9 mouse cellular contexts compared by ENCODE assay signal in the genomic region with DNA sequence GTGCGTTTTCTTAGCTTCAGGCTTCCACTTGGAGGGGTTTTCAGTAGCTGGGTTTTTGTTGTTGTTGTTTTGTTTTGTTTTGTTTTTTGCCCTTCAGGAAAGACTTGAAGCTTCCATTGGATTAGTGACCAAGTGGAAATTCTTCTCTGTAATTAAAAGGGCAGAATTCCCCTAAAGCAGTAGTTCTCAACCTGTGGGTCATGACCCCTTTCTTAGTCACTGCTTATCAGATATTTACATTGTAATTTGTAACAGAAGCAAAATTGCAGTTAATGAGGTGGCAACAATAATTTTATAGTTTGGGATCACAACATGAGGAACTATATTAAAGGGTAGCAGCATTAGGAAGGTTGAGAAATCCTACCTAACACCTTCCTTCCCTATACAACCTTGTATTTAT. TPM values are rescaled to one million over a fixed set of nuclear protein-coding genes. Genes with fewer than 3 reads are reported as not detected.
DNase-seq lines count a peak whose midpoint lies in the region; ATAC-seq and TF ChIP-seq lines count a peak whose summit lies in the region.
"Had no signal": no experiment of that assay in that cellular context is flagged by ENCODE, and none has a peak within 500 bp of the region (broad histone marks: within the 10 kb centered on the region; RNA-seq: fewer than 3 reads in every experiment).

No protein-coding gene starts in this region.

- peak overlapping the region; percentile 99 for H3K27ac ChIP-seq in heart, embryonic 12.5 days (ENCODE audit: poor library complexity, severe bottlenecking)
- no peak overlapping the region for H3K27ac ChIP-seq in ES-E14 (ENCODE audit: insufficient read depth, low read depth, low read length, poor library complexity, severe bottlenecking)
- H3K27ac ChIP-seq in hindbrain, embryonic 10.5 days, result peak overlapping the region; percentile 98
- peak overlapping the region; percentile 100 for H3K27ac ChIP-seq in liver, postnatal 0 days (ENCODE audit: low read depth)

- TF ChIP-seq EP300 in liver, postnatal 0 days (IDR thresholded peaks at IDR 0.05; ENCODE audit: low read depth), result no peak

- ATAC-seq in heart, embryonic 12.5 days (ENCODE audit: insufficient number of reproducible peaks, low FRiP score), result no peak
- no peak for ATAC-seq in liver, postnatal 0 days

- no peak for TF ChIP-seq CTCF in liver, postnatal 0 days (IDR thresholded peaks at IDR 0.05; ENCODE audit: low read depth)

- in situ Hi-C loops in ES-E14 (cut with MboI; ENCODE audit: low sequenced_read_pairs in 2 of 2, unreplicated experiment in 2 of 2), result no loop called here

- H3K4me3 ChIP-seq in heart, embryonic 12.5 days, result peak overlapping the region; percentile 84
- peak overlapping the region; percentile 84 to 85 for H3K4me3 ChIP-seq in ES-E14 (ENCODE audit: insufficient read depth in 1 of 2, low read depth in 1 of 2, low read length in 2 of 2, poor library complexity in 1 of 2, severe bottlenecking in 1 of 2)
- peak overlapping the region; percentile 95 for H3K4me3 ChIP-seq in hindbrain, embryonic 10.5 days
- peak overlapping the region; percentile 96 for H3K4me3 ChIP-seq in liver, postnatal 0 days (ENCODE audit: low read depth, low read length)

- H3K36me3 ChIP-seq in heart, embryonic 12.5 days, result no peaks in the 10 kb centered on the region; the same call in 1 of the 2 replicates
- no peaks in the 10 kb centered on the region for H3K36me3 ChIP-seq in ES-E14 (ENCODE audit: control insufficient read depth, insufficient read depth, low read length, poor library complexity, severe bottlenecking)
- no peaks in the 10 kb centered on the region for H3K36me3 ChIP-seq in hindbrain, embryonic 10.5 days
- no peaks in the 10 kb centered on the region for H3K36me3 ChIP-seq in liver, postnatal 0 days (replicated peaks; ENCODE audit: insufficient read depth, low read length)

- no peaks in the 10 kb centered on the region for H3K27me3 ChIP-seq in heart, embryonic 12.5 days (replicated peaks)
- H3K27me3 ChIP-seq in hindbrain, embryonic 10.5 days (ENCODE audit: insufficient read depth, poor library complexity, severe bottlenecking), result no peaks in the 10 kb centered on the region
- H3K27me3 ChIP-seq in liver, postnatal 0 days (ENCODE audit: insufficient read depth, low read length), result no peaks in the 10 kb centered on the region

- no peak for DNase-seq in heart, adult 9 months (ENCODE audit: low spot score in 2 of 2)
- no peak for DNase-seq in ES-E14 (ENCODE audit: low read depth, low spot score)
- no peak for DNase-seq in hindbrain, embryonic 10.5 days (ENCODE audit: low spot score)
- no peak for DNase-seq in liver, postnatal 0 days
- no peak for DNase-seq in embryo, embryonic 10.5 days (ENCODE audit: low spot score)
- no peak for DNase-seq in adrenal gland, postnatal 36 days
- DNase-seq in embryo, embryonic 10 days (ENCODE audit: low spot score), result no peak
- DNase-seq: kidney, adult 11 months had no signal

- H3K9ac ChIP-seq in heart, embryonic 12.5 days, result peak overlapping the region; percentile 93
- H3K9ac ChIP-seq in ES-E14 (ENCODE audit: insufficient read depth, low read depth, low read length, poor library complexity, severe bottlenecking), result peak overlapping the region; percentile 52; the same call in 1 of the 2 replicates
- peak overlapping the region; percentile 97 for H3K9ac ChIP-seq in liver, postnatal 0 days (replicated peaks)

- peak overlapping the region; percentile 75 for H3K4me2 ChIP-seq in heart, embryonic 12.5 days
- H3K4me2 ChIP-seq in liver, postnatal 0 days (ENCODE audit: low read depth, low read length), result peak overlapping the region; percentile 83

- peaks cover 12% of the 10 kb centered on the region for H3K4me1 ChIP-seq in heart, embryonic 12.5 days (replicated peaks)
- peaks cover 0 to 7% of the 10 kb centered on the region in 2 experiments; a peak in 1 of 4 replicates for H3K4me1 ChIP-seq in ES-E14 (ENCODE audit: control insufficient read depth in 2 of 2, insufficient read depth in 2 of 2, low read length in 2 of 2, poor library complexity in 1 of 2)
- peaks cover 32% of the 10 kb centered on the region for H3K4me1 ChIP-seq in hindbrain, embryonic 10.5 days (replicated peaks)
- peaks cover 21% of the 10 kb centered on the region for H3K4me1 ChIP-seq in liver, postnatal 0 days (ENCODE audit: insufficient read depth)

- H3K9me3 ChIP-seq in heart, embryonic 12.5 days (replicated peaks), result no peaks in the 10 kb centered on the region
- H3K9me3 ChIP-seq in ES-E14 (ENCODE audit: control insufficient read depth, insufficient read depth, low read depth, low read length), result no peaks in the 10 kb centered on the region
- no peaks in the 10 kb centered on the region for H3K9me3 ChIP-seq in hindbrain, embryonic 10.5 days
- no peaks in the 10 kb centered on the region for H3K9me3 ChIP-seq in liver, postnatal 0 days (ENCODE audit: low read length)

- WGBS in heart, embryonic 12.5 days, result 19% methylated on average over 1 of the region's 1 CpGs
- 12% methylated on average over 1 of the region's 1 CpGs for WGBS in hindbrain, embryonic 10.5 days
- 18% methylated on average over 1 of the region's 1 CpGs for WGBS in liver, postnatal 0 days (ENCODE audit: insufficient replicate concordance)

TF ChIP-seq in ES-E14, 5 proteins besides CTCF, POLR2A, EP300 and RAD21:
- no peak for TF ChIP-seq ZNF384 (IDR thresholded peaks at IDR 0.05; ENCODE audit: low read depth, low read length)
- TF ChIP-seq CHD2 (IDR thresholded peaks at IDR 0.05; ENCODE audit: low read depth, low read length), result peak; percentile 51; the same call in 1 of the 2 replicates
- no peak for TF ChIP-seq MAFK (IDR thresholded peaks at IDR 0.05; ENCODE audit: insufficient read depth, low read depth, low read length)
- no peak for TF ChIP-seq ZC3H11A (IDR thresholded peaks at IDR 0.05; ENCODE audit: borderline replicate concordance, low read depth, low read length)
TF ChIP-seq in ES-E14: peak in this region for 1.

RNA-seq across cellular contexts. Expression of a gene that starts 0.8 kb away (rescaled TPM):
- 37.0 and 38.1 TPM in 2 replicates for polyA plus RNA-seq in heart, embryonic 12.5 days (2016; fragmentation: Nextera tagmentation; extraction: Ambion mirVana)
- total RNA-seq in ES-E14 (2012; rRNA removed), result 7.0 and 11.5 TPM in 2 replicates
- 25.1 and 31.8 TPM in 2 replicates for polyA plus RNA-seq in hindbrain, embryonic 10.5 days (2016; fragmentation: Nextera tagmentation; extraction: Ambion mirVana)
- 12.7 and 13.7 TPM in 2 replicates for polyA plus RNA-seq in liver, postnatal 0 days (2015; fragmentation: Nextera tagmentation; extraction: Ambion mirVana)
- 10 to 100 TPM; 49.2 to 58.7 TPM for total RNA-seq in adrenal gland, postnatal 36 days (2021)
